Mouse (Mus musculus) CH12.LX (cell line): ENCODE data around the gene Nbea. TPM values are rescaled to one million over a fixed set of nuclear protein-coding genes. Genes with fewer than 3 reads are reported as not detected.

Source experiments
- DNase-seq: peaks from one replicate; pipeline ENCODE4 v3.0.0-alpha.2; 2013; ENCODE audit errors: extremely low read depth
- H3K27ac ChIP-seq: 2 replicates; pipeline ENCODE4 v1.5.1; 2012; ENCODE audit warnings: low read depth, mild to moderate bottlenecking, control low read depth, moderate library complexity; ENCODE audit not compliant: insufficient read depth
- H3K27me3 ChIP-seq: replicated peaks from 2 replicates; pipeline ENCODE3; 2012; ENCODE audit warnings: inconsistent platforms
- H3K36me3 ChIP-seq, 2 experiments: replicated peaks in 1 of 2; 2 replicates each; pipeline versions ENCODE3 to v1.6.1; 2012; ENCODE audit warnings: inconsistent platforms in 1 of 2, low read length in 1 of 2, mild to moderate bottlenecking in 1 of 2, mixed read lengths in 1 of 2, moderate library complexity in 1 of 2; ENCODE audit not compliant: control insufficient read depth in 1 of 2, insufficient read depth in 1 of 2
- H3K4me1 ChIP-seq, 2 experiments: 2 replicates each; pipeline ENCODE4 v1.6.1; 2012; ENCODE audit warnings: inconsistent platforms in 1 of 2, moderate library complexity in 1 of 2; ENCODE audit not compliant: insufficient read depth in 2 of 2, control insufficient read depth in 1 of 2
- H3K4me2 ChIP-seq: 2 replicates; pipeline ENCODE4 v1.6.1; 2012; ENCODE audit warnings: low read depth, mild to moderate bottlenecking, control low read depth; ENCODE audit not compliant: poor library complexity, insufficient read depth, severe bottlenecking
- H3K4me3 ChIP-seq, 3 experiments: fragments of 150-350 bp in 1 of 3; sonication (generic) in 1 of 3; replicated peaks in 1 of 3; 2 replicates each; pipeline versions ENCODE3 to v1.5.1; 2011 to 2012; ENCODE audit warnings: low read depth in 2 of 3, low read length in 2 of 3, mild to moderate bottlenecking in 2 of 3, moderate library complexity in 2 of 3, control low read depth in 1 of 3, improper control_type of control experiment in 1 of 3, inconsistent platforms in 1 of 3, mixed read lengths in 1 of 3; ENCODE audit not compliant: poor library complexity in 1 of 3
- H3K79me2 ChIP-seq: replicated peaks from 2 replicates; pipeline ENCODE4 v1.6.1; 2012; ENCODE audit warnings: mild to moderate bottlenecking, moderate library complexity; ENCODE audit not compliant: control insufficient read depth, poor library complexity, insufficient read depth, severe bottlenecking; ENCODE audit errors: extremely low read depth
- H3K9ac ChIP-seq: 2 replicates; pipeline ENCODE4 v1.6.1; 2012; ENCODE audit warnings: low read depth, mild to moderate bottlenecking, control low read depth, moderate library complexity; ENCODE audit not compliant: insufficient read depth
- H3K9me3 ChIP-seq: replicated peaks from 2 replicates; pipeline ENCODE3; 2012; ENCODE audit warnings: low read length, inconsistent platforms, mixed read lengths
- CHD2 ChIP-seq: IDR thresholded peaks from 2 replicates; pipeline ENCODE4 v1.6.1; 2011; ENCODE audit warnings: low read length, improper control_type of control experiment
- HCFC1 ChIP-seq: IDR thresholded peaks from 2 replicates; pipeline ENCODE4 v1.6.1; 2012; ENCODE audit warnings: low read depth, mild to moderate bottlenecking, inconsistent platforms, low read length, improper control_type of control experiment
- IRF4 ChIP-seq: IDR thresholded peaks from 2 replicates; pipeline ENCODE4 v1.6.1; 2014; ENCODE audit warnings: low read depth, mild to moderate bottlenecking, inconsistent platforms, low read length, improper control_type of control experiment
- JUND ChIP-seq: conservative IDR thresholded peaks from 2 replicates; pipeline ENCODE4 v1.6.1; 2011; ENCODE audit warnings: low read depth, low read length, improper control_type of control experiment
- KAT2A ChIP-seq: IDR thresholded peaks from 2 replicates; pipeline ENCODE4 v1.6.1; 2012; ENCODE audit warnings: low read length, improper control_type of control experiment, inconsistent platforms; ENCODE audit not compliant: insufficient replicate concordance
- MAFK ChIP-seq: IDR thresholded peaks from 2 replicates; pipeline ENCODE4 v1.6.1; 2011; ENCODE audit warnings: low read length, improper control_type of control experiment; ENCODE audit not compliant: insufficient replicate concordance
- MAX ChIP-seq: IDR thresholded peaks from 2 replicates; pipeline ENCODE4 v1.6.1; 2011; ENCODE audit warnings: low read length, improper control_type of control experiment
- MAZ ChIP-seq: IDR thresholded peaks from 2 replicates; pipeline ENCODE4 v1.6.1; 2012; ENCODE audit warnings: low read depth, mild to moderate bottlenecking, inconsistent platforms, low read length, improper control_type of control experiment, moderate library complexity
- MEF2A ChIP-seq: IDR thresholded peaks from 2 replicates; pipeline ENCODE4 v1.6.1; 2014; ENCODE audit warnings: low read depth, mild to moderate bottlenecking, inconsistent platforms, low read length, improper control_type of control experiment, borderline replicate concordance
- NRF1 ChIP-seq: IDR thresholded peaks from 2 replicates; pipeline ENCODE4 v1.6.1; 2014; ENCODE audit warnings: low read depth, mild to moderate bottlenecking, inconsistent platforms, low read length, improper control_type of control experiment, moderate library complexity
- POLR2A ChIP-seq: IDR thresholded peaks from 2 replicates; pipeline ENCODE4 v1.6.1; 2011; ENCODE audit warnings: low read depth, mild to moderate bottlenecking, improper control_type of control experiment, low read length
- POLR2AphosphoS2 ChIP-seq: IDR thresholded peaks from 2 replicates; pipeline ENCODE4 v1.6.1; 2011; ENCODE audit warnings: low read depth, low read length, improper control_type of control experiment
- USF2 ChIP-seq: conservative IDR thresholded peaks from 2 replicates; pipeline ENCODE4 v1.6.1; 2011; ENCODE audit warnings: low read depth, low read length, improper control_type of control experiment
- ZC3H11A ChIP-seq: IDR thresholded peaks from 2 replicates; pipeline ENCODE4 v1.6.1; 2012; ENCODE audit warnings: low read depth, mild to moderate bottlenecking, inconsistent platforms, low read length, improper control_type of control experiment
- ZKSCAN1 ChIP-seq: IDR thresholded peaks from 2 replicates; pipeline ENCODE4 v1.6.1; 2012; ENCODE audit warnings: low read depth, inconsistent platforms, low read length, improper control_type of control experiment, borderline replicate concordance
- ZMIZ1 ChIP-seq: IDR thresholded peaks from 2 replicates; pipeline ENCODE4 v1.6.1; 2012; ENCODE audit warnings: low read depth, mild to moderate bottlenecking, inconsistent platforms, low read length, improper control_type of control experiment
- dilution Hi-C: fragments of 300-500 bp; cut with MboI; formaldehyde crosslinking; loops from 2 replicates; pipeline ENCODE4 v1.14.3; 2020; ENCODE audit warnings: low sequenced_read_pairs; ENCODE audit not compliant: extremely low pct_unique_long_range_greater_than_20kb, extremely low pct_ligation_motif_present
- in situ Hi-C: fragments of 300-500 bp; cut with MboI; formaldehyde crosslinking; loops from 3 replicates; pipeline ENCODE4 v1.14.3; 2019; ENCODE audit warnings: low sequenced_read_pairs, low pct_ligation_motif_present, low pct_unique_long_range_greater_than_20kb, mixed read lengths
- polyA plus RNA-seq: library from polyadenylated mRNA; unstranded; fragments of >175 nt; gene quantifications from 2 replicates; pipeline ENCODE4 v1.2.1, GENCODE M21; 2012; ENCODE audit warnings: low read depth; ENCODE audit not compliant: insufficient read length
- total RNA-seq, 2 experiments: library from RNA; depleted of rRNA; stranded (reverse); fragments of 300-350 nt in 1 of 2; fragments of >200 nt in 1 of 2; gene quantifications; 2 replicates each; pipeline ENCODE4 v1.2.3; 2012 to 2014

Nbea gene
- total and polyA plus RNA-seq, 3 experiments = 0.04 TPM; not detected in 2

DNA sequence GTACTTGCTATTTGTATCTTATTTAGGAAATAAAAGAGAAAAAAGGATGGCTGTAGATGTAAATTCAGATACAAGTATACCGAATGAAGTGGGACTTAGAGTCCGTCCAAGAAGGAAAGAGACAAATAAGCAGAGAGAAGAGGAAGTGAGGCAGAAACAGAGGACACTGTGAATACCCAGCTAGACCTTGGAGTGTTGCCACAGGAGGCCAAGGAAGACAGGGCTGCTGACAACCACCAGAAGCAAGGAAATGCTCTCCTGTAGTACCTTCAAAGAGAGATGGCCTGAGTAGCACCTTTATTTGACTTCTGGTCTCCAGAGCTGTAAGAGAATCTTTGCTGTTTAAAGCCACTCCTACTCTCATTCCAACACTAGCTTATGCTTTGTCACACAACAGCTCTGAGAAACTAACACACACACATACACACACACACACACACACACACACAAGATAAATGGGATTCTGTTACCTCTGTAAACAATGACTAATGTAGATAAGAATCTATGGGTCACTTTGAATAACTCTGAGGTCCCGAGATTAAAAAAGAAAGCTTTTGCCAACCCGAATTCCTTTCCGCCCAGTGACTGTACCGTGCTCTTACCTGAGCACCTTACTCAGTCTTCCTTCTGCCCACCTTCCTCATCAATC lies 3.8 kb upstream of the Nbea start:
- H3K27me3 ChIP-seq = no peaks in the 10 kb centered on the region
- H3K4me3 ChIP-seq = no peak overlapping the region
- dilution Hi-C loops = no loop called here
- no peaks in the 10 kb centered on the region for H3K4me1 ChIP-seq
- no peaks in the 10 kb centered on the region for H3K36me3 ChIP-seq
- no peak overlapping the region for H3K9ac ChIP-seq
- H3K4me2 ChIP-seq = no peak overlapping the region
- DNase-seq = no peak
- no peak for TF ChIP-seq MAFK
- no peak for TF ChIP-seq ZC3H11A
- no peak for TF ChIP-seq JUND
- no peak for TF ChIP-seq USF2
- TF ChIP-seq IRF4 = no peak
- TF ChIP-seq POLR2A = no peak
- no peak for TF ChIP-seq CHD2
- no peak for TF ChIP-seq POLR2AphosphoS2
- TF ChIP-seq KAT2A = no peak
- no peak for TF ChIP-seq HCFC1
- no peak for TF ChIP-seq MAZ
- no peaks in the 10 kb centered on the region for H3K79me2 ChIP-seq
- in situ Hi-C loops = no loop called here
- no peak overlapping the region for H3K27ac ChIP-seq
- H3K9me3 ChIP-seq = peaks cover 37% of the 10 kb centered on the region

DNA sequence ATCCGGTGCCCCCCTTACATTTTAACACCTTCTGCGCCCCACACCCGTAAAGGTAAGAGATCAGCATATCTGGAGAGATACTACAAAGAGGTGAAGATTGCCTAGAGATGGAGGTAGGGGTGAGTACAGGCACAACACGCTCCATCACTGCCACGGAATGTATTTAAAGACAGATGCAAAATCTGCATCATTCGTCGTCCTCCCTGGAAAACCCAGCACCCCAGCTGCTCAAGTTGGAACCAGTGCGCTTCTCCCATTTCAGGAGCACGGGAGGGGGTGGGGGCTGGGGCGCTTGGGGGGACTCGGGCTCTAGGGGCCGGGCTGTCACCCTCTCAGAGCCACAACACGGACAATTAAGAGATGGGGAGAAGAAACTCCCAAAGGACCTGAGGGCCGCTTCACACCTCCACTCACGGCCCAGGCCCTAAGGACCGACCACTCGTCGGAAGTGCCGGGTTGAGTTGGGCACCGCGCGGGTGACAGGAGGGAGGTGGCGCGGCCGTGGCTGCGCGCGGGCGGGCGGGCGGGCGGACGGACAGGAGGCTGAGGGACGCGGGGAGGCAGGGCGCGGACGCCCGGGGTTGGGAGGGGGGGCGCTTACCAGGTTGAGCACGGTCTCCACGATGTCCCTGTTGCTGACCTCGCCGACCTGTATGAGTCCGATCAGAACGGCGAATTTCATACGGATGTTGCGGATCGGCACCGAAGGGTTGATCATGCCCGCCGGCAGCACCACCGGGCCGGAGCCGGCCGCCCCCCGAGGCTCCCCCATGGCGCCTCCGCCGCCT lies 936 bp downstream of the Nbea start:
- H3K4me1 ChIP-seq = no peaks in the 10 kb centered on the region
- no peak for DNase-seq
- no peak overlapping the region for H3K4me2 ChIP-seq
- H3K79me2 ChIP-seq = no peaks in the 10 kb centered on the region
- H3K4me3 ChIP-seq = no peak overlapping the region
- no peak overlapping the region for H3K9ac ChIP-seq
- peaks cover 33% of the 10 kb centered on the region for H3K9me3 ChIP-seq
- dilution Hi-C loops (no loop called here), in situ Hi-C loops (no loop called here)
- H3K27ac ChIP-seq = no peak overlapping the region
- no peaks in the 10 kb centered on the region for H3K36me3 ChIP-seq
- TF ChIP-seq CHD2 (no peak), ZKSCAN1 (no peak), MAX (no peak), NRF1 (no peak), ZMIZ1 (no peak), MEF2A (no peak)
- no peaks in the 10 kb centered on the region for H3K27me3 ChIP-seq
